Mouse (Mus musculus) NIH3T3 (cell line): ENCODE measurements at regions not wholly inside any gene's neighbourhood (a gene's known extent, or its start where the extent isn't known, plus 50 kb on each side); places are given as distances from the start of the nearest gene placed in this dataset.

ENCODE experiments used
- DNase-seq: peaks from one replicate; pipeline ENCODE4 v3.0.0-alpha.2; 2012; ENCODE audit warnings: low read depth

- DNase-seq: no peak
Measured at GRCm38 (mm10) chr6:43775525-43775924, 109.4 kb upstream of the Tpk1 start.

- DNase-seq: peak; percentile 21
Measured at GRCm38 (mm10) chr6:43774490-43774889, 108.4 kb upstream of the Tpk1 start.

- DNase-seq: no peak
Measured at GRCm38 (mm10) chr6:43773561-43773960, 107.5 kb upstream of the Tpk1 start.

- DNase-seq: no peak
Measured at GRCm38 (mm10) chr6:43765958-43766357, 99.9 kb upstream of the Tpk1 start.
